Mouse (Mus musculus): ENCODE data around the gene Pilrb2. TPM values are rescaled to one million over a fixed set of nuclear protein-coding genes. Genes with fewer than 3 reads are reported as not detected.
"Not testable (repeated sequence)": the region's sequence is repeated elsewhere in the genome, so short reads cannot be mapped to it uniquely, and the experiment has no call there.

The Pilrb2 gene
- total RNA-seq, 2 experiments from 2014 or later: 4.0 to 53.2 TPM

- no peak for ATAC-seq (replicated peaks; ENCODE audit: low FRiP score, poor library complexity, severe bottlenecking)
Observed at GRCm38 (mm10) chr5:137836611-137837010, 35.0 kb downstream of the Pilrb2 start.

GRCm38 (mm10) chr5:137835966-137836520 lies 35.6 kb downstream of the Pilrb2 start, which contains the start of gene Pilra:
Gene Pilra, minus strand, starts transcription at chr5:137836281.
- ATAC-seq (replicated peaks; ENCODE audit: low FRiP score, poor library complexity, severe bottlenecking): not testable (repeated sequence)

- no peak for ATAC-seq (replicated peaks; ENCODE audit: low FRiP score, poor library complexity, severe bottlenecking)
Observed at GRCm38 (mm10) chr5:137833500-137833899, 38.1 kb downstream of the Pilrb2 start.

GRCm38 (mm10) chr5:137831506-137831905 lies 40.1 kb downstream of the Pilrb2 start:
- ATAC-seq (replicated peaks; ENCODE audit: low FRiP score, poor library complexity, severe bottlenecking): no peak

GRCm38 (mm10) chr5:137831106-137831505 lies 40.5 kb downstream of the Pilrb2 start:
- ATAC-seq (replicated peaks; ENCODE audit: low FRiP score, poor library complexity, severe bottlenecking): no peak

GRCm38 (mm10) chr5:137830238-137830637 lies 41.4 kb downstream of the Pilrb2 start:
- ATAC-seq (replicated peaks; ENCODE audit: low FRiP score, poor library complexity, severe bottlenecking): no peak

GRCm38 (mm10) chr5:137828694-137829093 lies 42.9 kb downstream of the Pilrb2 start:
- ATAC-seq (replicated peaks; ENCODE audit: low FRiP score, poor library complexity, severe bottlenecking): no peak

- no peak for ATAC-seq (replicated peaks; ENCODE audit: low FRiP score, poor library complexity, severe bottlenecking)
Observed at GRCm38 (mm10) chr5:137826421-137826820, 45.2 kb downstream of the Pilrb2 start.

- no peak for ATAC-seq (replicated peaks; ENCODE audit: low FRiP score, poor library complexity, severe bottlenecking)
Observed at GRCm38 (mm10) chr5:137825971-137826370, 45.6 kb downstream of the Pilrb2 start.

- no peak for ATAC-seq (replicated peaks; ENCODE audit: low FRiP score, poor library complexity, severe bottlenecking)
Observed at GRCm38 (mm10) chr5:137825030-137825429, 46.6 kb downstream of the Pilrb2 start.

GRCm38 (mm10) chr5:137823455-137824045 lies 48.1 kb downstream of the Pilrb2 start:
- ATAC-seq (replicated peaks; ENCODE audit: low FRiP score, poor library complexity, severe bottlenecking): no peak

- ATAC-seq (replicated peaks; ENCODE audit: low FRiP score, poor library complexity, severe bottlenecking): no peak
Observed at GRCm38 (mm10) chr5:137822602-137823001, 49.0 kb downstream of the Pilrb2 start.

GRCm38 (mm10) chr5:137822126-137822525 lies 49.5 kb downstream of the Pilrb2 start:
- no peak for ATAC-seq (replicated peaks; ENCODE audit: low FRiP score, poor library complexity, severe bottlenecking)

- ATAC-seq (replicated peaks; ENCODE audit: low FRiP score, poor library complexity, severe bottlenecking): no peak
Observed at GRCm38 (mm10) chr5:137817466-137818222, 54.0 kb downstream of the Pilrb2 start.

Other genes starting within 250 kb of the Pilrb2 start
- not detected in 2 replicates for gene Fbxo24, start 242.8 kb downstream of the Pilrb2 start, total RNA-seq (2015; ENCODE audit: low replicate concordance)
- not detected in 2 replicates for gene Fbxo24, start 242.8 kb downstream of the Pilrb2 start, total RNA-seq (2017; ENCODE audit: low replicate concordance)
- gene Lrch4, start 242.7 kb downstream of the Pilrb2 start, total RNA-seq (2015; ENCODE audit: low replicate concordance): 46.9 and 75.0 TPM in 2 replicates
- gene Lrch4, start 242.7 kb downstream of the Pilrb2 start, total RNA-seq (2017; ENCODE audit: low replicate concordance): 32.0 and 37.7 TPM in 2 replicates
- gene Gm20605, start 242.6 kb downstream of the Pilrb2 start, total RNA-seq (2015; ENCODE audit: low replicate concordance): 17.3 and 25.2 TPM in 2 replicates
- 6.1 and 17.1 TPM in 2 replicates for gene Gm20605, start 242.6 kb downstream of the Pilrb2 start, total RNA-seq (2017; ENCODE audit: low replicate concordance)
- 62.5 and 94.1 TPM in 2 replicates for gene Sap25, start 230.5 kb downstream of the Pilrb2 start, total RNA-seq (2015; ENCODE audit: low replicate concordance)
- 7.7 and 15.9 TPM in 2 replicates for gene Sap25, start 230.5 kb downstream of the Pilrb2 start, total RNA-seq (2017; ENCODE audit: low replicate concordance)
- not detected in 2 replicates for gene Irs3, start 226.1 kb downstream of the Pilrb2 start, total RNA-seq (2015; ENCODE audit: low replicate concordance)
- gene Irs3, start 226.1 kb downstream of the Pilrb2 start, total RNA-seq (2017; ENCODE audit: low replicate concordance): not detected in 2 replicates
- 91.4 and 101 TPM in 2 replicates for gene Agfg2, start 187.1 kb downstream of the Pilrb2 start, total RNA-seq (2015; ENCODE audit: low replicate concordance)
- 91.5 and 141 TPM in 2 replicates for gene Agfg2, start 187.1 kb downstream of the Pilrb2 start, total RNA-seq (2017; ENCODE audit: low replicate concordance)
- 2.5 TPM in 1 of 2 replicates, not detected in the other for gene Nyap1, start 130.2 kb downstream of the Pilrb2 start, total RNA-seq (2015; ENCODE audit: low replicate concordance)
- 1.4 and 4.9 TPM in 2 replicates for gene Nyap1, start 130.2 kb downstream of the Pilrb2 start, total RNA-seq (2017; ENCODE audit: low replicate concordance)
- 31.0 and 47.9 TPM in 2 replicates for gene Tsc22d4, start 126.1 kb downstream of the Pilrb2 start, total RNA-seq (2015; ENCODE audit: low replicate concordance)
- 88.1 and 103 TPM in 2 replicates for gene Tsc22d4, start 126.1 kb downstream of the Pilrb2 start, total RNA-seq (2017; ENCODE audit: low replicate concordance)
- gene Ppp1r35, start 93.0 kb downstream of the Pilrb2 start, total RNA-seq (2015; ENCODE audit: low replicate concordance): 43.6 and 45.8 TPM in 2 replicates
- 28.0 and 51.0 TPM in 2 replicates for gene Ppp1r35, start 93.0 kb downstream of the Pilrb2 start, total RNA-seq (2017; ENCODE audit: low replicate concordance)
- 45.4 and 50.7 TPM in 2 replicates for gene Mepce, start 84.2 kb downstream of the Pilrb2 start, total RNA-seq (2015; ENCODE audit: low replicate concordance)
- 8.9 and 22.3 TPM in 2 replicates for gene Mepce, start 84.2 kb downstream of the Pilrb2 start, total RNA-seq (2017; ENCODE audit: low replicate concordance)
- 9.7 and 15.5 TPM in 2 replicates for gene Zcwpw1, start 84.0 kb downstream of the Pilrb2 start, total RNA-seq (2015; ENCODE audit: low replicate concordance)
- 18.1 and 35.3 TPM in 2 replicates for gene Zcwpw1, start 84.0 kb downstream of the Pilrb2 start, total RNA-seq (2017; ENCODE audit: low replicate concordance)
- gene Pilra, start 35.5 kb downstream of the Pilrb2 start, total RNA-seq (2015; ENCODE audit: low replicate concordance): 9.2 and 35.7 TPM in 2 replicates
- 10.5 and 14.4 TPM in 2 replicates for gene Pilra, start 35.5 kb downstream of the Pilrb2 start, total RNA-seq (2017; ENCODE audit: low replicate concordance)
- 21.4 and 55.1 TPM in 2 replicates for gene Pilrb1, start 13.7 kb downstream of the Pilrb2 start, total RNA-seq (2015; ENCODE audit: low replicate concordance)
- gene Pilrb1, start 13.7 kb downstream of the Pilrb2 start, total RNA-seq (2017; ENCODE audit: low replicate concordance): 4.1 and 15.1 TPM in 2 replicates
- not detected in 2 replicates for gene Cyp3a13, start 49.8 kb upstream of the Pilrb2 start, total RNA-seq (2015; ENCODE audit: low replicate concordance)
- not detected in 2 replicates for gene Cyp3a13, start 49.8 kb upstream of the Pilrb2 start, total RNA-seq (2017; ENCODE audit: low replicate concordance)
- gene Gjc3, start 91.3 kb upstream of the Pilrb2 start, total RNA-seq (2015; ENCODE audit: low replicate concordance): not detected in 2 replicates
- gene Gjc3, start 91.3 kb upstream of the Pilrb2 start, total RNA-seq (2017; ENCODE audit: low replicate concordance): not detected in 2 replicates
- gene Azgp1, start 109.7 kb upstream of the Pilrb2 start, total RNA-seq (2015; ENCODE audit: low replicate concordance): not detected in 2 replicates
- not detected in 2 replicates for gene Azgp1, start 109.7 kb upstream of the Pilrb2 start, total RNA-seq (2017; ENCODE audit: low replicate concordance)
- not detected in 2 replicates for gene Smok3a, start 149.4 kb upstream of the Pilrb2 start, total RNA-seq (2015; ENCODE audit: low replicate concordance)
- gene Smok3a, start 149.4 kb upstream of the Pilrb2 start, total RNA-seq (2017; ENCODE audit: low replicate concordance): not detected in 2 replicates
- gene Smok3b, start 149.6 kb upstream of the Pilrb2 start, total RNA-seq (2015; ENCODE audit: low replicate concordance): not detected in 2 replicates
- gene Smok3b, start 149.6 kb upstream of the Pilrb2 start, total RNA-seq (2017; ENCODE audit: low replicate concordance): not detected in 2 replicates
- gene Smok3c, start 181.4 kb upstream of the Pilrb2 start, total RNA-seq (2015; ENCODE audit: low replicate concordance): not detected in 2 replicates
- gene Smok3c, start 181.4 kb upstream of the Pilrb2 start, total RNA-seq (2017; ENCODE audit: low replicate concordance): not detected in 2 replicates
- gene Zkscan1, start 213.3 kb upstream of the Pilrb2 start, total RNA-seq (2015; ENCODE audit: low replicate concordance): 12.6 and 20.5 TPM in 2 replicates
- gene Zkscan1, start 213.3 kb upstream of the Pilrb2 start, total RNA-seq (2017; ENCODE audit: low replicate concordance): 14.4 and 16.7 TPM in 2 replicates
- 14.7 and 16.6 TPM in 2 replicates for gene Zscan21, start 245.1 kb upstream of the Pilrb2 start, total RNA-seq (2015; ENCODE audit: low replicate concordance)
- 5.7 and 12.6 TPM in 2 replicates for gene Zscan21, start 245.1 kb upstream of the Pilrb2 start, total RNA-seq (2017; ENCODE audit: low replicate concordance)

Measured in erythroid progenitor cell, adult 5-6 weeks (primary cell).